Mouse (Mus musculus) ES-E14 (cell line): ENCODE results near the gene 1700020L24Rik. TPM values are rescaled to one million over a fixed set of nuclear protein-coding genes. Genes with fewer than 3 reads are reported as not detected.

ENCODE experiments used
- DNase-seq: peaks from one replicate; pipeline ENCODE4 v3.0.0-alpha.2; 2013; ENCODE audit warnings: low read depth, low spot score
- H3K27ac ChIP-seq: 2 replicates; pipeline ENCODE4 v1.5.1; 2012; ENCODE audit warnings: low read depth, mild to moderate bottlenecking, low read length, moderate library complexity, mixed read lengths; ENCODE audit not compliant: poor library complexity, insufficient read depth, severe bottlenecking
- H3K36me3 ChIP-seq: 2 replicates; pipeline ENCODE4 v1.6.1; 2012; ENCODE audit warnings: mild to moderate bottlenecking, low read length, moderate library complexity, mixed read lengths; ENCODE audit not compliant: control insufficient read depth, poor library complexity, insufficient read depth, severe bottlenecking
- H3K4me1 ChIP-seq, 2 experiments: fragments of 150-350 bp in 1 of 2; sonication (generic) in 1 of 2; 2 replicates each; pipeline ENCODE4 v1.6.1; 2012; ENCODE audit warnings: low read length in 2 of 2, mild to moderate bottlenecking in 1 of 2, mixed read lengths in 1 of 2; ENCODE audit not compliant: control insufficient read depth in 2 of 2, insufficient read depth in 2 of 2, poor library complexity in 1 of 2
- H3K4me3 ChIP-seq, 2 experiments: fragments of 150-350 bp in 1 of 2; sonication (generic) in 1 of 2; 2 replicates each; pipeline ENCODE4 v1.5.1; 2012; ENCODE audit warnings: low read length in 2 of 2, low read depth in 1 of 2, mild to moderate bottlenecking in 1 of 2, mixed read lengths in 1 of 2; ENCODE audit not compliant: insufficient read depth in 1 of 2, poor library complexity in 1 of 2, severe bottlenecking in 1 of 2
- H3K9ac ChIP-seq: 2 replicates; pipeline ENCODE4 v1.6.1; 2012; ENCODE audit warnings: low read depth, mild to moderate bottlenecking, low read length, mixed read lengths; ENCODE audit not compliant: poor library complexity, insufficient read depth, severe bottlenecking
- H3K9me3 ChIP-seq: fragments of 150-350 bp; sonication (generic); 2 replicates; pipeline ENCODE4 v1.6.1; 2012; ENCODE audit warnings: low read depth, mild to moderate bottlenecking, low read length; ENCODE audit not compliant: control insufficient read depth, insufficient read depth
- CHD2 ChIP-seq: IDR thresholded peaks from 2 replicates; pipeline ENCODE4 v1.6.1; 2014; ENCODE audit warnings: mild to moderate bottlenecking, low read depth, low read length, inconsistent platforms
- HCFC1 ChIP-seq: IDR thresholded peaks from 2 replicates; pipeline ENCODE4 v1.6.1; 2012; ENCODE audit warnings: low read length, inconsistent platforms, borderline replicate concordance; ENCODE audit not compliant: insufficient read depth
- MAFK ChIP-seq: IDR thresholded peaks from 2 replicates; pipeline ENCODE4 v1.6.1; 2014; ENCODE audit warnings: mild to moderate bottlenecking, low read depth, low read length, inconsistent platforms; ENCODE audit not compliant: insufficient read depth
- ZC3H11A ChIP-seq: IDR thresholded peaks from 2 replicates; pipeline ENCODE4 v1.6.1; 2012; ENCODE audit warnings: low read depth, mild to moderate bottlenecking, inconsistent platforms, low read length, borderline replicate concordance
- ZNF384 ChIP-seq: IDR thresholded peaks from 2 replicates; pipeline ENCODE4 v1.6.1; 2012; ENCODE audit warnings: low read depth, low read length, inconsistent platforms
- in situ Hi-C, 2 experiments: fragments of 600-800 bp; cut with MboI; formaldehyde crosslinking; loops; one replicate each; pipeline ENCODE4 v1.15.1; 2025; ENCODE audit warnings: low sequenced_read_pairs in 2 of 2, inconsistent platforms in 1 of 2; ENCODE audit not compliant: unreplicated experiment in 2 of 2
- total RNA-seq: library from RNA; depleted of rRNA; stranded (reverse); fragments of 300-350 nt; gene quantifications from 2 replicates; pipeline ENCODE4 v1.2.3, GENCODE M21; 2012

1700020L24Rik gene
- total RNA-seq, 1 experiment: 0.36 TPM

DNA sequence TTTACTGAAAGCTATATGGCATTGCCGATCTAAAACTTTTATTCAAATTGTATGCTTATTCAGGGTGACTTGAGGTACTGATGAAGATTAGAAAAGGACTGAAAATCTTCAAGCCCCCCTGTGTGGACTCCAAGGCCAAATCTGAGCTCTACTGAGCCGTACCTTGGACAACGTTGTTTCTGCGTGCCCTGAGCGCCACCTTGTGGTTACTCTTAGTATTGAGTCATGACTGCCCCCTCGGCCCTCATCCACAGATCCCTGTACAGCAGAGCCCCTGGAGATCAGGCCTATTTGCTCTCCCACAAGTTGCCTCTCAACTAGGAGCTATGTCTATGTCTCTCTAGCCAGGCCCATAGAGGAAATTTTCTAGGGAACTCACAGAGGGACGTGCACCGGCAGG, 12.8 kb upstream of the 1700020L24Rik start:
- Histone ChIP-seq H3K4me3 (no peak overlapping the region), H3K36me3 (no peaks in the 10 kb centered on the region), H3K27ac (no peak overlapping the region), H3K4me1 (peaks cover 0 to 7% of the 10 kb centered on the region in 2 experiments; a peak in 1 of 4 replicates), H3K9me3 (no peaks in the 10 kb centered on the region), H3K9ac (no peak overlapping the region)
- TF ChIP-seq MAFK (no peak), HCFC1 (no peak), ZNF384 (no peak), ZC3H11A (peak; percentile 66)
- in situ Hi-C loops: loop anchor here (5.0 to 25.0 kb wide), 3 partner anchors 97 to 362 kb away; partner anchors contain the start of gene Slfn2 (in 1 of the 2)
- DNase-seq: peak; percentile 62

DNA sequence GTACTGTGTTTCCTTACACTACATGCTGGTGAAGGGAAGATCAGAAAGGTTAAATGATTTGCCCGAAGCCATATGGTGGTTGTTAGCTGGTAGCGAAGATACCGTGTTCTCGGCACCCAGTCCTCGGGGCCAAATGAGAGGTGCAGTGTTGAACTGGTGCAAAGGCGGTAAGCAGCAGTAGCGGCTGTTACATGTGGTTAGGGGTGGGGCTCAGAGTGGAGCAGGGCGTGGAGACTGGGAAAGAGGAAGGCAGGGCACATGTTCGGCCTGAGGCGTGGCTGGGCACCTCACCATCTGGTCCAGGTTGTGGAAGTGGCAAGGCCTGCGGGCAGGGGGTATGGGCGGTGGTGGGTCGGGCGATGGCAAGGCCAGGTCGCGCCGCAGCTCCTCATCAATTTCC, 10.5 kb upstream of the 1700020L24Rik start:
- no peaks in the 10 kb centered on the region for H3K9me3 ChIP-seq
- in situ Hi-C loops: loop anchor here in 1 of 2 experiments (10.0 kb wide), 1 partner anchor 102 kb away; no protein-coding TSS in a partner anchor
- no peak for DNase-seq
- H3K36me3 ChIP-seq: no peaks in the 10 kb centered on the region
- no peak overlapping the region; the same call in 1 of the 2 replicates for H3K27ac ChIP-seq
- no peak for TF ChIP-seq ZC3H11A
- no peak for TF ChIP-seq HCFC1
- TF ChIP-seq MAFK: no peak
- no peak for TF ChIP-seq ZNF384
- TF ChIP-seq CHD2: no peak
- peaks cover 0 to 5% of the 10 kb centered on the region in 2 experiments; a peak in 1 of 4 replicates for H3K4me1 ChIP-seq
- peak overlapping the region; percentile 62 for H3K9ac ChIP-seq
- H3K4me3 ChIP-seq: peak overlapping the region; percentile 55 to 69

DNA sequence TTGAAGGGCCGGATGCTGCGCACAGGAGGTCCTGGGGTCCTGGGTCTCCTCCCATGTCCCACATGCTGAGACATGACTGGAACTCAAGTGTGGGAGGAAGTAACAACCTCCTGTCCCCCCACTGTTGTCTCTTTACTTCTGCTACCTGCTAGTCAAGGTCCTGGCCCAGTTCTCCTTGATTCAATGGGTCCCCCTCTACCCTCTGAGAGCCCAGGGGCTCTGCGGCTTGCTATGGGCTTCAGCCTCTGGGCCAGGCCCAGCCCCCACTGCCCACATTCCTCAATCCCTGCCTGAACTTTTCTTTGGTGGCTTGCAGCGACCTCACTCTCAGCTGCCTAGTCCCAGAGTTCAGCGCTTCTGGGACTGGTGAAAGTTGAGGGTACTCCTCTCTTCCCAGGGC, 8.1 kb upstream of the 1700020L24Rik start, which contains the start of gene Gas2l2:
Gene Gas2l2, minus strand, starts transcription at position 101 of the 400 bp plus-strand sequence.
- TF ChIP-seq MAFK (no peak), CHD2 (no peak), HCFC1 (no peak), ZC3H11A (no peak), ZNF384 (no peak)
- in situ Hi-C loops: loop anchor here in 1 of 2 experiments (10.0 kb wide), 1 partner anchor 105 kb away; no protein-coding TSS in a partner anchor
- Histone ChIP-seq H3K4me3 (peak within 1 kb of the TSS in 1 of 2 experiments; percentile 36; a peak in 1 of 4 replicates), H3K4me1 (peaks cover 0 to 5% of the 10 kb centered on the region in 2 experiments; a peak in 1 of 4 replicates), H3K9me3 (no peaks in the 10 kb centered on the region), H3K9ac (no peak within 1 kb of the TSS; the same call in 1 of the 2 replicates), H3K36me3 (no peaks in the 10 kb centered on the region), H3K27ac (no peak within 1 kb of the TSS)
- DNase-seq: no peak

DNA sequence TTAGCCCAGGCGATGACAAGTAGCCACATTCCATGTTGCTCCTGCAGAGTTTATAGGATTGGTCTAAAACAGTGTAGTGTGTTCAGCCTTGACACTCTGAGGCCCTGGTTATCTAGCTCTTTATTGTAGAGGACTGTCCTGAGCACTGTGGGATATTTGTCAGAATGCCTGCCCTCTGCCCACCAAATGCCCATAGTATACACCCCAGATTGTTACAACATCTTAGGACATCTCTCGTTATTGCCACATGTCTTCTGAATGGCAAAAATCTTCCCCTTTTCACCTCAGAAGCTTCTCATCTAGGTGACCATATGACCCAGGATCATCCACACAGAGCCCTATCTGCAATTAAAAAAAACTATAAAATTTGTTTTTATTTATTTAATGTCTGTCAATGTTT, 4.9 kb upstream of the 1700020L24Rik start:
- in situ Hi-C loops: no loop called here
- no peak overlapping the region for H3K4me3 ChIP-seq
- peaks cover 0 to 5% of the 10 kb centered on the region in 2 experiments; a peak in 1 of 4 replicates for H3K4me1 ChIP-seq
- DNase-seq: no peak
- H3K36me3 ChIP-seq: no peaks in the 10 kb centered on the region
- H3K9me3 ChIP-seq: no peaks in the 10 kb centered on the region
- no peak for TF ChIP-seq MAFK
- no peak overlapping the region for H3K27ac ChIP-seq
- no peak overlapping the region for H3K9ac ChIP-seq

DNA sequence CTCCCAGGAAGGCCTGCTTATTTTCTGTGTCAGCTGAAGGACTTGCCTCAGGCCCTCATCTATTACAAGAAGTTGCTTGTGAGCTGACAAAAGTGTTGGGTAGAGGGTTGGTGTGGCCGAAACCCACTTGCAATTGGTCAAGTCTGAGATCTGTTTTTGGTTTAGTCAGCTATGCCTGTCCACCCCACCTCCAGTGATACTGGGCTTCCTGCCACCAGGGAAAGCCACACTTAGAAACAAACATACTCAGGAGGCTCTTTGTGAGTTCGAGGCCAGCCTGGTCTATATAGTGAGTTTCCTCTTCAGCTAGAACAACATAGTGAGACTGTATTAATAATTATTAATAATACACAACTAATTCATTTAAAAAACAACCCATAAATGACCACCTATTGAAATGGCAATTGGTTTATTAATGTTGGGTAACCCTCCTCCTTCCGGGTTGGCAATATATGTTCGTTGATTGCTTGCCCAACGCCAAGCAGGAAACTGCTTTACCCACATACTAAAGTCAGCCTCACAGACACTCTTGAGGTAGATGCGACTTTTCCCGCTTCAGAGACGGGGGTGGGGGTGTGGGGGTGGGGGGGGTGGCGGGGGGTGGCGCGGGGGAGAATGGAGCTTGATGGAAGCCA, 2.1 kb downstream of the 1700020L24Rik start:
- in situ Hi-C loops: no loop called here
- Histone ChIP-seq H3K4me1 (peaks cover 0 to 10% of the 10 kb centered on the region in 2 experiments; a peak in 2 of 4 replicates), H3K36me3 (0 out of 2 replicates have a peak, but pooled peaks cover 2% of the 10 kb centered on the region), H3K4me3 (peak overlapping the region in 1 of 2 experiments; percentile 66; a peak in 1 of 4 replicates), H3K9me3 (no peaks in the 10 kb centered on the region), H3K9ac (no peak overlapping the region), H3K27ac (no peak overlapping the region)
- TF ChIP-seq HCFC1 (no peak), ZC3H11A (no peak), CHD2 (no peak), MAFK (no peak), ZNF384 (no peak)
- no peak for DNase-seq
